Comparison of ENCODE assay signal across 30 mouse cellular contexts in the genomic region with DNA sequence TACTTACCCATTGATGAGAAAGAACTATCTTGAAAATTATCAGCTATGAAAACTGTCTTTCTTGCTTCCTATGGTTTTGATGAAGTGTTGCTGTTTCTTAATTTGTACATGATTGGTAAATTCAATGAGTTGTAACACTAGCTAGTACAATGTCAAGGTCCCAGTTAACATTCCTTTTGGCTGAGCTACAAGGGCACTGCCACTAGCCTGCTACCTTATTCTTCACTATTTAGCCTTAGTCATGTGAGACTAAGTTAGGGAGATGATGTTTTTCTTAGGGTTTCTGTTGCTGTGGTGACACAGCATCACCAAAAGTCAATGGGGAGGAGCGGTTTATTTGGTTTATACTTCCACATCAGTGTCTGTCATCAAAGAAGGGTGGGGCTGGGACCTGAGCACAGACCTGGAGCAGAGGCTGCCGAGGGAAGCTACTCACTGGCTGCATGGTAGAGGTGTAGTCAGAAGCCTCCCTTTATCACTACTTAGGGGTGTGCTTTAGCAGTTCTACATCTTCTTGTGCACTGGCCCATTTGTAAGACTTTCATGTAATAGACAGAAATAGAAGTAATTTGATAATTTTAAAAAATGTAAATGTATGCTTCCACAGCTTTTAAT.
A peak's percentile ranks its signal among the peaks of the same experiment; 100 is the strongest.
DNase-seq lines count a peak whose midpoint lies in the region; ATAC-seq and TF ChIP-seq lines count a peak whose summit lies in the region.
"Had no signal": no experiment of that assay in that cellular context is flagged by ENCODE, and none has a peak within 500 bp of the region (broad histone marks: within the 10 kb centered on the region; RNA-seq: fewer than 3 reads in every experiment).

No protein-coding gene starts in this region.

- H3K27me3 ChIP-seq in liver, embryonic 13.5 days = no peaks in the 10 kb centered on the region
- H3K27me3 ChIP-seq in liver, embryonic 11.5 days (replicated peaks; ENCODE audit: control insufficient read depth, insufficient read depth, low read length) = no peaks in the 10 kb centered on the region
- no peaks in the 10 kb centered on the region for H3K27me3 ChIP-seq in kidney, embryonic 14.5 days (ENCODE audit: control insufficient read depth, insufficient read depth, low read length)
- H3K27me3 ChIP-seq in forebrain, postnatal 0 days (ENCODE audit: insufficient read depth, low read length) = no peaks in the 10 kb centered on the region
- H3K27me3 ChIP-seq: CH12.LX; embryonic facial prominence, embryonic 12.5 days; embryonic facial prominence, embryonic 15.5 days; forebrain, embryonic 13.5 days; heart, embryonic 12.5 days; heart, embryonic 15.5 days; hindbrain, embryonic 13.5 days; intestine, embryonic 15.5 days had no signal

- H3K27ac ChIP-seq in liver, embryonic 13.5 days = no peak overlapping the region
- no peak overlapping the region for H3K27ac ChIP-seq in liver, embryonic 11.5 days (ENCODE audit: low read depth, low read length)
- H3K27ac ChIP-seq in kidney, embryonic 14.5 days (ENCODE audit: low read depth, low read length) = no peak overlapping the region
- H3K27ac ChIP-seq in forebrain, postnatal 0 days (ENCODE audit: low read depth, low read length) = no peak overlapping the region
- H3K27ac ChIP-seq: embryonic facial prominence, embryonic 12.5 days; embryonic facial prominence, embryonic 15.5 days; forebrain, embryonic 10.5 days; forebrain, embryonic 13.5 days; heart, embryonic 15.5 days; hindbrain, embryonic 10.5 days; hindbrain, embryonic 13.5 days; intestine, embryonic 15.5 days had no signal

- peak; percentile 45; the same call in 1 of the 2 replicates for ATAC-seq in liver, embryonic 13.5 days (ENCODE audit: low read depth)
- no peak for ATAC-seq in liver, embryonic 11.5 days (replicated peaks; ENCODE audit: low FRiP score)
- peak; percentile 20 for ATAC-seq in megakaryocyte progenitor cell, adult 5-6 weeks (replicated peaks; ENCODE audit: poor library complexity)
- ATAC-seq in kidney, embryonic 14.5 days (ENCODE audit: low FRiP score, low TSS enrichment) = no peak
- ATAC-seq in forebrain, postnatal 0 days = no peak
- ATAC-seq: forebrain, embryonic 13.5 days; hindbrain, embryonic 16.5 days; intestine, embryonic 15.5 days had no signal

- H3K4me3 ChIP-seq in liver, embryonic 13.5 days (replicated peaks) = no peak overlapping the region
- H3K4me3 ChIP-seq in liver, embryonic 11.5 days (ENCODE audit: low read depth, low read length) = no peak overlapping the region
- H3K4me3 ChIP-seq in kidney, embryonic 14.5 days (ENCODE audit: low read length) = no peak overlapping the region
- H3K4me3 ChIP-seq in forebrain, postnatal 0 days (ENCODE audit: low read depth, low read length) = no peak overlapping the region
- H3K4me3 ChIP-seq: embryonic facial prominence, embryonic 12.5 days; embryonic facial prominence, embryonic 15.5 days; erythroblast, embryonic 14.5 days; forebrain, embryonic 10.5 days; forebrain, embryonic 13.5 days; heart, embryonic 12.5 days; heart, embryonic 15.5 days; hindbrain, embryonic 10.5 days; hindbrain, embryonic 13.5 days; intestine, embryonic 15.5 days had no signal

- no peak for TF ChIP-seq CTCF in forebrain, postnatal 0 days (IDR thresholded peaks at IDR 0.05; ENCODE audit: low read depth)

- no peak overlapping the region for H3K4me2 ChIP-seq in liver, embryonic 13.5 days
- H3K4me2 ChIP-seq in liver, embryonic 11.5 days = no peak overlapping the region
- no peak overlapping the region for H3K4me2 ChIP-seq in kidney, embryonic 14.5 days (replicated peaks; ENCODE audit: low read depth, low read length)
- no peak overlapping the region for H3K4me2 ChIP-seq in forebrain, postnatal 0 days (ENCODE audit: low read depth)
- H3K4me2 ChIP-seq: embryonic facial prominence, embryonic 12.5 days; embryonic facial prominence, embryonic 15.5 days; forebrain, embryonic 13.5 days; heart, embryonic 12.5 days; heart, embryonic 15.5 days; hindbrain, embryonic 13.5 days; intestine, embryonic 15.5 days had no signal

- WGBS in liver, embryonic 13.5 days (ENCODE audit: insufficient replicate concordance) = 55% methylated on average over 2 of the region's 2 CpGs
- WGBS in liver, embryonic 11.5 days = 71% methylated on average over 2 of the region's 2 CpGs
- 72% methylated on average over 2 of the region's 2 CpGs for WGBS in kidney, embryonic 14.5 days
- 83% methylated on average over 2 of the region's 2 CpGs for WGBS in forebrain, postnatal 0 days

- DNase-seq in liver, embryonic 13.5 days = no peak
- no peak for DNase-seq in liver, embryonic 11.5 days (ENCODE audit: low spot score)
- peak; percentile 23 for DNase-seq in c-Kit-positive CD71-positive TER-119-negative erythroid progenitor cells, embryonic 14.5 days (ENCODE audit: low read depth)
- DNase-seq in forebrain, postnatal 0 days = no peak
- DNase-seq: adrenal gland, adult 8-10 months; adrenal gland, postnatal 25 days; B cell, adult 2 months; cerebellum, adult 11 months; cerebellum, adult 2 months; cerebellum, adult 9-11 months; cerebellum, postnatal 25 days; gastrocnemius, postnatal 25 days; heart, adult 18-20 months; heart, postnatal 10 days; heart, postnatal 36 days had no signal

- no peak overlapping the region for H3K9ac ChIP-seq in liver, embryonic 13.5 days
- no peak overlapping the region for H3K9ac ChIP-seq in liver, embryonic 11.5 days (ENCODE audit: low read depth, low read length)
- no peak overlapping the region for H3K9ac ChIP-seq in kidney, embryonic 14.5 days (ENCODE audit: low read depth, low read length)
- no peak overlapping the region for H3K9ac ChIP-seq in forebrain, postnatal 0 days
- H3K9ac ChIP-seq: embryonic facial prominence, embryonic 12.5 days; embryonic facial prominence, embryonic 15.5 days; forebrain, embryonic 13.5 days; heart, embryonic 12.5 days; heart, embryonic 15.5 days; hindbrain, embryonic 13.5 days; intestine, embryonic 15.5 days had no signal

- no peaks in the 10 kb centered on the region for H3K9me3 ChIP-seq in liver, embryonic 13.5 days (replicated peaks)
- H3K9me3 ChIP-seq in liver, embryonic 11.5 days (ENCODE audit: control insufficient read depth, low read length) = no peaks in the 10 kb centered on the region
- H3K9me3 ChIP-seq in kidney, embryonic 14.5 days (ENCODE audit: control insufficient read depth, low read length) = no peaks in the 10 kb centered on the region
- no peaks in the 10 kb centered on the region for H3K9me3 ChIP-seq in forebrain, postnatal 0 days (ENCODE audit: low read length)
- H3K9me3 ChIP-seq: embryonic facial prominence, embryonic 12.5 days; embryonic facial prominence, embryonic 15.5 days; forebrain, embryonic 10.5 days; forebrain, embryonic 13.5 days; heart, embryonic 12.5 days; heart, embryonic 15.5 days; hindbrain, embryonic 10.5 days; hindbrain, embryonic 13.5 days; intestine, embryonic 15.5 days had no signal

- peaks cover 50% of the 10 kb centered on the region for H3K4me1 ChIP-seq in liver, embryonic 13.5 days (replicated peaks)
- peaks cover 13% of the 10 kb centered on the region for H3K4me1 ChIP-seq in liver, embryonic 11.5 days (replicated peaks; ENCODE audit: control insufficient read depth, insufficient read depth, low read length)
- peaks cover 4% of the 10 kb centered on the region; the same call in 1 of the 2 replicates for H3K4me1 ChIP-seq in kidney, embryonic 14.5 days (ENCODE audit: control insufficient read depth, insufficient read depth, low read length)
- H3K4me1 ChIP-seq in forebrain, postnatal 0 days (ENCODE audit: insufficient read depth) = no peaks in the 10 kb centered on the region
- H3K4me1 ChIP-seq: forebrain, embryonic 13.5 days had no signal

- H3K36me3 ChIP-seq in liver, embryonic 13.5 days = peaks cover 21% of the 10 kb centered on the region
- H3K36me3 ChIP-seq in liver, embryonic 11.5 days (ENCODE audit: control insufficient read depth, insufficient read depth, low read length) = no peaks in the 10 kb centered on the region
- peaks cover 52% of the 10 kb centered on the region for H3K36me3 ChIP-seq in kidney, embryonic 14.5 days (ENCODE audit: control insufficient read depth, insufficient read depth, low read length)
- H3K36me3 ChIP-seq in forebrain, postnatal 0 days (ENCODE audit: insufficient read depth) = no peaks in the 10 kb centered on the region
- H3K36me3 ChIP-seq: G1E; hindbrain, embryonic 13.5 days had no signal

Comparison
In these comparisons a context has a peak if more than half of its experiments do, and no peak if none do; other contexts are left out.
1. ATAC-seq: peak in liver, embryonic 13.5 days (single experiment) and megakaryocyte progenitor cell, adult 5-6 weeks (single experiment); none in liver, embryonic 11.5 days (single experiment), kidney, embryonic 14.5 days (single experiment) and forebrain, postnatal 0 days (single experiment).